Mouse (Mus musculus) heart, adult 2 months (tissue): ENCODE data around the gene Tor1aip2.
A peak's percentile ranks its signal among the peaks of the same experiment; 100 is the strongest.

Experiments used
- CTCF ChIP-seq: fragments of 200-600 bp; IDR thresholded peaks from 2 replicates; pipeline ENCODE4 v1.8.1; 2022; ENCODE audit warnings: antibody characterized with exemption, mild to moderate bottlenecking, moderate library complexity
- EP300 ChIP-seq: fragments of 200-500 bp; IDR thresholded peaks from 2 replicates; pipeline ENCODE4 v1.6.1; 2011; ENCODE audit warnings: low read depth, low read length, control low read depth; ENCODE audit not compliant: insufficient read depth
- POLR2A ChIP-seq: fragments of 200-500 bp; IDR thresholded peaks from 2 replicates; pipeline ENCODE4 v1.6.1; 2011; ENCODE audit warnings: mild to moderate bottlenecking, low read depth, low read length, control low read depth; ENCODE audit not compliant: insufficient read depth

DNA sequence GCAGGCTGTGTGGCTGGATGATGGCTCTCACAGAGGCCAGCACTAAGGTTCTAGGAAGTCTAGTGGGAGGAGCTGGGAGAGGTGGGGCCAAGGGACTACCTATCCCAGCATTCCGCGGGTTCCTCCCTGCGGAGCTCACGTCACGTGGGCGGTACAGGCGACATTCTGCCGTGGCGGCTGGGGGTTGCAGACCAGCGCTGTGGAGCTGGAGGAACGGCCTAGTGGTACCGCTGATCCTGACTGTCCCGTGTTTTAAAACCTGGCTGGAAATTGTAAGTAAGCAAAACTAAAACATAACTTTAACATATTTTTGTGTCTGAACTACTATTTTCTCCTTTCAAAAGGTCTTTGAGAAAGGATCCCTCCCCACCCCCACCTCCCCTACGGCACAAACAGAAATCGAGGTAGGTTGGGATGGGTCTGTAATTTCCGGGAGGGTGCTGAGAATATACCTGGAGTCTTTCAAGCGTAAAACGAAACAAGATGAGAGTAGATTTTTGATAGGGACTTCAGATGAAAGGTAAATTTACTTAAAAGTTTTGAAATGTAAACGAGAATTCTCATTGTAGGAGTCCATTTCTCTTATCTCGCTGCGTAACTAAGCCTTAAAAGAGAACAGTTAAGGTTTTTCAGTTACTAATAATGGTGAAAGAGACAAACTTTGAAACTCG lies 5.7 kb downstream of the Tor1aip2 start:
- TF ChIP-seq CTCF = peak; percentile 22; the same call in 1 of the 2 replicates
- peak; percentile 99 for TF ChIP-seq POLR2A
- TF ChIP-seq EP300 = peak; percentile 79; the same call in 1 of the 2 replicates
